Mouse (Mus musculus) limb, embryonic 11.5 days (tissue): ENCODE results near the gene 4430402I18Rik. TPM values are rescaled to one million over a fixed set of nuclear protein-coding genes. Genes with fewer than 3 reads are reported as not detected.

ENCODE experiments used
- ATAC-seq: fragments of 200-750 bp; cut with Nextera tagmentation; 2 replicates; pipeline ENCODE4 v1.8.0; 2017; ENCODE audit warnings: low read depth; ENCODE audit not compliant: insufficient number of reproducible peaks, low FRiP score, low TSS enrichment
- DNase-seq: peaks from one replicate; pipeline ENCODE4 v3.0.0-alpha.2; 2015; ENCODE audit warnings: low spot score
- H3K27ac ChIP-seq: fragments of 300-500 bp; sonication (generic); replicated peaks from 2 replicates; pipeline ENCODE4 v1.5.1; 2014; ENCODE audit warnings: low read depth, mild to moderate bottlenecking, low read length
- H3K27me3 ChIP-seq: fragments of 300-500 bp; sonication (generic); 2 replicates; pipeline ENCODE4 v1.6.1; 2014; ENCODE audit warnings: mild to moderate bottlenecking, low read length, mixed read lengths; ENCODE audit not compliant: control insufficient read depth, insufficient read depth
- H3K36me3 ChIP-seq: fragments of 300-500 bp; sonication (generic); 2 replicates; pipeline ENCODE4 v1.6.1; 2014; ENCODE audit warnings: mild to moderate bottlenecking, low read length, moderate library complexity, mixed read lengths; ENCODE audit not compliant: control insufficient read depth, insufficient read depth
- H3K4me1 ChIP-seq: fragments of 300-500 bp; sonication (generic); 2 replicates; pipeline ENCODE4 v1.6.1; 2014; ENCODE audit warnings: low read length, mixed read lengths; ENCODE audit not compliant: control insufficient read depth, insufficient read depth
- H3K4me2 ChIP-seq: fragments of 300-500 bp; sonication (generic); 2 replicates; pipeline ENCODE4 v1.6.1; 2014; ENCODE audit warnings: low read depth, mild to moderate bottlenecking, moderate library complexity; ENCODE audit not compliant: severe bottlenecking
- H3K4me3 ChIP-seq: fragments of 300-500 bp; sonication (generic); 2 replicates; pipeline ENCODE4 v1.5.1; 2014; ENCODE audit warnings: low read depth, low read length
- H3K9ac ChIP-seq: fragments of 300-500 bp; sonication (generic); 2 replicates; pipeline ENCODE4 v1.6.1; 2014; ENCODE audit warnings: mild to moderate bottlenecking, low read length
- H3K9me3 ChIP-seq: fragments of 300-500 bp; sonication (generic); 2 replicates; pipeline ENCODE4 v1.6.1; 2016; ENCODE audit warnings: low read length; ENCODE audit not compliant: control insufficient read depth
- WGBS: fragments of 180-500 bp; shearing (Covaris S2); extraction: QIAGEN DNeasy Blood & Tissue Kit; methylation state at CpG from one replicate; pipeline ENCODE4 v1.1.7; 2014; 5-methylcytosine and 5-hydroxymethylcytosine counted together
- polyA plus RNA-seq: library from polyadenylated mRNA; unstranded; fragments of >200 nt; fragmentation: Nextera tagmentation; extraction: Ambion mirVana; gene quantifications from 2 replicates; pipeline ENCODE4 v1.2.1, GENCODE M21; 2014

The 4430402I18Rik gene
- 0.11 and 0.37 TPM in 2 replicates for polyA plus RNA-seq

GRCm38 (mm10) chr19:28967652-28968051 lies at the start of gene 4430402I18Rik:
Gene 4430402I18Rik (minus strand): TSS chr19:28967800.
- H3K4me2 ChIP-seq: no peak within 1 kb of the TSS
- H3K36me3 ChIP-seq: no peaks in the 10 kb centered on the region
- H3K9me3 ChIP-seq: no peaks in the 10 kb centered on the region
- DNase-seq (peak; percentile 34), ATAC-seq (no peak)
- H3K9ac ChIP-seq: no peak within 1 kb of the TSS
- H3K4me3 ChIP-seq: no peak within 1 kb of the TSS
- no peaks in the 10 kb centered on the region for H3K27me3 ChIP-seq
- no peak within 1 kb of the TSS for H3K27ac ChIP-seq
- WGBS: 12% methylated on average over 11 of the region's 11 CpGs
- H3K4me1 ChIP-seq: 0 out of 2 replicates have a peak, but pooled peaks cover 9% of the 10 kb centered on the region

GRCm38 (mm10) chr19:29016786-29017185 lies 49.2 kb upstream of the 4430402I18Rik start:
- Histone ChIP-seq H3K4me2 (no peak overlapping the region), H3K9me3 (no peaks in the 10 kb centered on the region), H3K9ac (no peak overlapping the region), H3K27me3 (no peaks in the 10 kb centered on the region), H3K27ac (no peak overlapping the region), H3K4me3 (no peak overlapping the region), H3K36me3 (peaks cover 17% of the 10 kb centered on the region), H3K4me1 (no peaks in the 10 kb centered on the region)
- DNase-seq (peak; percentile 29), ATAC-seq (no peak)
- 35% methylated on average over 5 of the region's 5 CpGs for WGBS

- no peak overlapping the region for H3K4me2 ChIP-seq
- no peaks in the 10 kb centered on the region for H3K9me3 ChIP-seq
- no peak for ATAC-seq
- H3K4me3 ChIP-seq: no peak overlapping the region
- peaks cover 14% of the 10 kb centered on the region for H3K36me3 ChIP-seq
- 0 out of 2 replicates have a peak overlapping the region, but pooled peaks have one; percentile 51 for H3K27ac ChIP-seq
- no peaks in the 10 kb centered on the region for H3K4me1 ChIP-seq
- H3K27me3 ChIP-seq: no peaks in the 10 kb centered on the region
- H3K9ac ChIP-seq: no peak overlapping the region
- 41% methylated on average over 5 of the region's 5 CpGs for WGBS
- no peak for DNase-seq
Measured at GRCm38 (mm10) chr19:29016204-29016765, 48.7 kb upstream of the 4430402I18Rik start.

GRCm38 (mm10) chr19:29015410-29016203 lies 48.0 kb upstream of the 4430402I18Rik start:
- peaks cover 14% of the 10 kb centered on the region for H3K36me3 ChIP-seq
- no peak for ATAC-seq

GRCm38 (mm10) chr19:29014466-29015055 lies 47.0 kb upstream of the 4430402I18Rik start:
- Histone ChIP-seq H3K4me1 (no peaks in the 10 kb centered on the region), H3K36me3 (peaks cover 13% of the 10 kb centered on the region), H3K27ac (no peak overlapping the region), H3K9me3 (no peaks in the 10 kb centered on the region), H3K27me3 (no peaks in the 10 kb centered on the region), H3K4me2 (no peak overlapping the region), H3K9ac (no peak overlapping the region), H3K4me3 (no peak overlapping the region)
- no peak for ATAC-seq
- 80% methylated on average over 5 of the region's 5 CpGs for WGBS
- DNase-seq: no peak

More at GRCm38 (mm10) chr19:29015410-29016203, 48.0 kb upstream of the 4430402I18Rik start:
- no peak overlapping the region for H3K4me3 ChIP-seq
- 0 out of 2 replicates have a peak overlapping the region, but pooled peaks have one; percentile 51 for H3K27ac ChIP-seq
- H3K27me3 ChIP-seq: no peaks in the 10 kb centered on the region
- no peaks in the 10 kb centered on the region for H3K4me1 ChIP-seq
- no peak overlapping the region for H3K4me2 ChIP-seq
- H3K9ac ChIP-seq: no peak overlapping the region
- 68% methylated on average over 8 of the region's 8 CpGs for WGBS
- H3K9me3 ChIP-seq: no peaks in the 10 kb centered on the region
- DNase-seq: no peak

GRCm38 (mm10) chr19:29011355-29011990 lies 43.9 kb upstream of the 4430402I18Rik start:
- WGBS: 85% methylated on average over 12 of the region's 12 CpGs
- Histone ChIP-seq H3K9ac (no peak overlapping the region), H3K27ac (no peak overlapping the region), H3K36me3 (peaks cover 12% of the 10 kb centered on the region; the same call in 1 of the 2 replicates), H3K9me3 (no peaks in the 10 kb centered on the region), H3K4me1 (no peaks in the 10 kb centered on the region), H3K4me2 (no peak overlapping the region), H3K4me3 (no peak overlapping the region), H3K27me3 (no peaks in the 10 kb centered on the region)
- no peak for ATAC-seq
- no peak for DNase-seq

- no peaks in the 10 kb centered on the region for H3K4me1 ChIP-seq
- no peak overlapping the region for H3K4me2 ChIP-seq
- DNase-seq (no peak), ATAC-seq (no peak)
- no peaks in the 10 kb centered on the region for H3K9me3 ChIP-seq
- H3K36me3 ChIP-seq: peaks cover 10% of the 10 kb centered on the region; the same call in 1 of the 2 replicates
- H3K27me3 ChIP-seq: no peaks in the 10 kb centered on the region
- H3K4me3 ChIP-seq: no peak overlapping the region
- H3K9ac ChIP-seq: no peak overlapping the region
- no peak overlapping the region for H3K27ac ChIP-seq
- WGBS: 93% methylated on average over 11 of the region's 11 CpGs
Measured at GRCm38 (mm10) chr19:29009046-29009445, 41.4 kb upstream of the 4430402I18Rik start.

- H3K36me3 ChIP-seq: peaks cover 8% of the 10 kb centered on the region; the same call in 1 of the 2 replicates
Measured at GRCm38 (mm10) chr19:29008069-29008706, 40.6 kb upstream of the 4430402I18Rik start.

More at GRCm38 (mm10) chr19:29008069-29008706, 40.6 kb upstream of the 4430402I18Rik start:
- no peak overlapping the region for H3K4me3 ChIP-seq
- no peaks in the 10 kb centered on the region for H3K4me1 ChIP-seq
- ATAC-seq (no peak), DNase-seq (no peak)
- no peaks in the 10 kb centered on the region for H3K27me3 ChIP-seq
- no peaks in the 10 kb centered on the region for H3K9me3 ChIP-seq
- no peak overlapping the region for H3K4me2 ChIP-seq
- 90% methylated on average over 3 of the region's 3 CpGs for WGBS
- no peak overlapping the region for H3K27ac ChIP-seq
- no peak overlapping the region for H3K9ac ChIP-seq
